Mouse (Mus musculus): ENCODE results near the gene Tapbp.
"Not testable (repeated sequence)": the region's sequence is repeated elsewhere in the genome, so short reads cannot be mapped to it uniquely, and the experiment has no call there.

Gene Tapbp

GRCm38 (mm10) chr17:33903911-33904651 lies 11.6 kb upstream of the Tapbp start:
- not testable (repeated sequence) for DNase-seq (ENCODE audit: low spot score in 2 of 2)

GRCm38 (mm10) chr17:33904835-33905234 lies 10.9 kb upstream of the Tapbp start, which contains the start of gene Platr17:
Platr17 (plus strand) TSS chr17:33905135.
- DNase-seq (ENCODE audit: low spot score in 2 of 2): not testable (repeated sequence)

- peak; percentile 51 to 59 for DNase-seq (ENCODE audit: low spot score in 2 of 2)
Observed at GRCm38 (mm10) chr17:33908331-33909076, 7.2 kb upstream of the Tapbp start.

- DNase-seq (ENCODE audit: low spot score in 2 of 2): peak; percentile 98 to 99
Observed at GRCm38 (mm10) chr17:33909077-33909868, 6.4 kb upstream of the Tapbp start, which contains the start of gene Daxx. Daxx (plus strand) TSS chr17:33909414.

GRCm38 (mm10) chr17:33909869-33910250 lies 5.8 kb upstream of the Tapbp start:
- DNase-seq (ENCODE audit: low spot score in 2 of 2): no peak

GRCm38 (mm10) chr17:33910346-33911051 lies 5.2 kb upstream of the Tapbp start:
- DNase-seq (ENCODE audit: low spot score in 2 of 2): no peak

GRCm38 (mm10) chr17:33911052-33911812 lies 4.5 kb upstream of the Tapbp start:
- no peak for DNase-seq (ENCODE audit: low spot score in 2 of 2)

- no peak for DNase-seq (ENCODE audit: low spot score in 2 of 2)
Observed at GRCm38 (mm10) chr17:33911813-33912414, 3.8 kb upstream of the Tapbp start.

- no peak for DNase-seq (ENCODE audit: low spot score in 2 of 2)
Observed at GRCm38 (mm10) chr17:33913264-33913663, 2.4 kb upstream of the Tapbp start.

GRCm38 (mm10) chr17:33913905-33914304 lies 1.8 kb upstream of the Tapbp start:
- no peak for DNase-seq (ENCODE audit: low spot score in 2 of 2)

- DNase-seq (ENCODE audit: low spot score in 2 of 2): no peak
Observed at GRCm38 (mm10) chr17:33914969-33915391, 719 bp upstream of the Tapbp start.

GRCm38 (mm10) chr17:33916294-33916693 lies 595 bp downstream of the Tapbp start:
- no peak for DNase-seq (ENCODE audit: low spot score in 2 of 2)

GRCm38 (mm10) chr17:33916847-33917655 lies 1.4 kb downstream of the Tapbp start:
- DNase-seq (ENCODE audit: low spot score in 2 of 2): no peak

GRCm38 (mm10) chr17:33917656-33918292 lies 2.1 kb downstream of the Tapbp start:
- DNase-seq (ENCODE audit: low spot score in 2 of 2): no peak

GRCm38 (mm10) chr17:33918293-33919203 lies 2.8 kb downstream of the Tapbp start:
- no peak for DNase-seq (ENCODE audit: low spot score in 2 of 2)

GRCm38 (mm10) chr17:33919351-33920281 lies 3.9 kb downstream of the Tapbp start:
- peak in 1 of 2 experiments; percentile 45 for DNase-seq (ENCODE audit: low spot score in 2 of 2)
